Mouse (Mus musculus): ENCODE measurements around the gene Zbtb32. TPM values are rescaled to one million over a fixed set of nuclear protein-coding genes. Genes with fewer than 3 reads are reported as not detected.
A peak's percentile ranks its signal among the peaks of the same experiment; 100 is the strongest.

Gene Zbtb32
- polyA plus RNA-seq, 1 experiment = not detected

DNA sequence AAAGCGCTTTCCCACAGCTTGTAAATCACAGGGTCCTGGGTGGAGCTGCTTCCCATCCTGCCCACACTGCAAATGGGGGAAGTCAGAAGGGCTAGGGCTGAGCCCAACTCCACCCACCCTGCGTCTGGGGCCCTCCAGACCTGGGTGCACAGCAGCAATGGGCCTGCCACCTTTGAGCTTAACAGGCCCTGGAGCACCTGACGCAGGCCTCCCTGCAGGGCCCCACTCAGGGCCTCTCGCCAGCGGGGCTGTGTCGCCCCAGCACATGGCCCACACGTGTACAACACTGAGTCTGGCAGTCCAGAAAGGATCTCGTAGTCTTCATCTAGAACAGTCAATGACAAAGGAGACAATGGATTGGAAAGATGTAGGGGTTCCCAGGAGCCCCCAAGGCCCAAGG lies 18.8 kb downstream of the Zbtb32 start:
- DNase-seq (ENCODE audit: extremely low spot score in 1 of 2, low spot score in 1 of 2) = no peak

DNA sequence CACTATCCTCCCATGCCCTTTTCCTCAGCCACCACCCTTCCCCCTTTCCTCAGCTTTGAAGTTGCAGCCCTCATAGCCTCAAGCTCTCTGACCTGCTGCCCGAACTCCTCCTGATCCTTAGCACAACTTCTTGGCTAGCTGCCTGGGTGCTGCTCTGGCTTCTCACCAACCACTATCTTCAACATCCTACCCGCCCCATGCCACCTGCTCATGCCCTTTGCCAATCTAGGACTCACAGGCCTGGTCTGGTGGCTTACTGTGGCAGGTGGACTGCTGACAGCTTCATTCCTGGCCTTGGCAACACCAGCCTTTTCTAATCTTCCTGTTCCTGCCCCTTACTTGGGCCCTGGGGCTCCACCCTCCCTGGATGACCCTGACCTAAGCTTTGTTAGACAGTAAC lies 25.7 kb downstream of the Zbtb32 start:
- no peak for DNase-seq (ENCODE audit: extremely low spot score in 1 of 2, low spot score in 1 of 2)

DNA sequence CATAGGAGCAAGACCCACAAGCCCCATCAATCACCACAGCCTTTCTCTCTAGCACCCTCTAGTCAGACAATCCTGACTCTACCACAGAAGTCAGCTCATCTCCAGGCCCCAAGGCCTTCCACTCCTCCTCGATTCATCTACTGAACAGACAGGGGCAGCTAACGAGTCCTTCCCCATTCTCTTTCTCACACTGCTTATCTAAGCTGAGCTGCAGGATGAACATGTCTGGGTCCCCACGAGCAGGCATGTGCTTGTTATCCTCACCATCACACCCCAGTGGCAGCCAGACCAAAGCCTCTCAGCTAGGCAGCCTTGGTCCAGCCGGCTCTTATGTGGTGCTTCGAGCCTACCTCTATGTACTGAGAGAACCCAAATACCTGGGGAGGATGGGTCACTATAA lies 26.3 kb downstream of the Zbtb32 start:
- no peak for DNase-seq (ENCODE audit: extremely low spot score in 1 of 2, low spot score in 1 of 2)

DNA sequence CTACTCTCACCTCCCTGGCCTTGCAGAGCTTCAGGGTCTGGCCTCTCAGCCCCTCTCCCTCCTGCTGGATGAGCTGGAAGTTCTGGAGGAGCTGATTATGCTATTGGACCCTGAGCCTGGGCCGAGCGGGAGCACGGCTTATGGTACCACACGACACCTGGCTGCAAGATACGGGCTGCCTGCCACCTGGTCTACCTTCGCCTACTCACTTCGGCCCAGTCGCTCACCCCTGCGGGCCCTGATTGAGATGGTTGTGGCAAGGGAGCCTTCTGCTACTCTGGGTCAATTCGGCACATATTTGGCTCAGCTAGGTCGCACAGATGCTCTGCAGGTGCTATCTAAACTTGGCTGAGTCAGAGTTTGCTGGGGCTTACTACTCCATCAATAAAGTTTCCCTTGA lies 31.2 kb downstream of the Zbtb32 start:
- no peak for DNase-seq (ENCODE audit: extremely low spot score in 1 of 2, low spot score in 1 of 2)

DNA sequence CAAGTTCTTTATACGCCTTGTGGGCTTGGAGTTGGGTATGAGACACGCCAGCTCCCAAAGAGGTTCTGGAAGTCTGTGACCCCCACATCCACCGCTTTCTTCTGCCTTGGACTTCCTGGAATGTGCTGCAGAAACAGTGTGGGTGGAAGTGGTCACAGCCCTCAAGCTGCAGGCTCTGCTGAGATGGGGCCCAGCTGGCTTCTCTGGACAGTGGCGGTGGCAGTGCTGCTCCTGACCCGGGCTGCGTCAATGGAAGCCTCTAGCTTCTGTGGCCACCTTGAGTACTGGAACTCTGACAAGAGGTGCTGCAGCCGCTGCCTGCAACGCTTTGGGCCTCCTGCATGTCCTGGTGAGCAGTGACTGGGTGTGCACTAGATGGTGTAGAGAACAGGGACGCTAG lies 32.7 kb downstream of the Zbtb32 start:
- DNase-seq (ENCODE audit: extremely low spot score in 1 of 2, low spot score in 1 of 2) = no peak

DNA sequence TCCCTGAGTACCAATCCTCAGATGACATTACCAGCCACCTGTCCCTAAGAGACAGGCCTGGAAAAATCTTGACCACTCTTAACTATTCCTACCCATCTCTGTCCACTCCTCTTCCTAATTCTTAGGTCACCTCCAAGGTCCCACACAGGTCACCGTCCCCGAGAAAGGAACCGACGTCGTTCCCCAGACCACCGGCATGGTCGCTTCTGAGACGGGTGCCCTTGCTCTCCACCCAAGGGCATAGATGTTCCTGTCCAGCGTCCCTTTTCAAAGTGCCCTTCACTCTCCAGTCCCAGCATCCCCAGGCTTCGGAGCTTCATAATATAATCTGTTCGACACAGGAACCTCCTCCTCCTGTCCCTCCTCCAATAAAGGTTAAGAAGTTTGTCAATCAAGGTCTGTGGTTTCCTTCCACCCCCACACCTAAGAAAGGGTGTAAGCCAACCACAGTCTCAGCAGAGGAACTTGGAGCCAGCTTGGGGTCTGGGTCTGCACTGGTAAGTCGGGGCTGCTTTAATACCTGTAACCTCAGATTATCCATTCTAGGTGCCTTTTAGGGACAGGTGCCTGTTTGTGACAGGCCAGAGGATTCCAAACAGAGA lies 33.6 kb downstream of the Zbtb32 start, which contains the start of gene Igflr1:
Gene Igflr1 (plus strand): TSS at position 458 of the 602 bp plus-strand sequence.
- DNase-seq (ENCODE audit: extremely low spot score in 1 of 2, low spot score in 1 of 2) = no peak

DNA sequence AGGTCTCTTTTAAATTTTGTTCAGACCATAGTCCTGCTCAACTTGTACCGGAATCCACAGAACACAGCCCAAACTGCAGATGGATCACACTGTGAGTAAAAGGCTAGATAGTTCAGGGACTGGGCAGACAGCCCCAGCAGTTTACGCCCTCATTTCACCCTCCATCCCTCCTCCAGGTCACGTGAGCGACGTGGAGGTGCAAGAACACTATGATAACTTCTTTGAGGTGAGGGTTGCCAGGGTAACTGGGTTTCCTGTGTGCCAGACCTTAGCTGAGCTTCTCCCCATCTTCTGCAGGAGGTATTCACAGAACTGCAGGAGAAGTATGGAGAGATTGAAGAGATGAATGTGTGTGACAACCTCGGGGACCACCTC lies 34.8 kb downstream of the Zbtb32 start:
- DNase-seq (ENCODE audit: extremely low spot score in 1 of 2, low spot score in 1 of 2) = no peak

DNA sequence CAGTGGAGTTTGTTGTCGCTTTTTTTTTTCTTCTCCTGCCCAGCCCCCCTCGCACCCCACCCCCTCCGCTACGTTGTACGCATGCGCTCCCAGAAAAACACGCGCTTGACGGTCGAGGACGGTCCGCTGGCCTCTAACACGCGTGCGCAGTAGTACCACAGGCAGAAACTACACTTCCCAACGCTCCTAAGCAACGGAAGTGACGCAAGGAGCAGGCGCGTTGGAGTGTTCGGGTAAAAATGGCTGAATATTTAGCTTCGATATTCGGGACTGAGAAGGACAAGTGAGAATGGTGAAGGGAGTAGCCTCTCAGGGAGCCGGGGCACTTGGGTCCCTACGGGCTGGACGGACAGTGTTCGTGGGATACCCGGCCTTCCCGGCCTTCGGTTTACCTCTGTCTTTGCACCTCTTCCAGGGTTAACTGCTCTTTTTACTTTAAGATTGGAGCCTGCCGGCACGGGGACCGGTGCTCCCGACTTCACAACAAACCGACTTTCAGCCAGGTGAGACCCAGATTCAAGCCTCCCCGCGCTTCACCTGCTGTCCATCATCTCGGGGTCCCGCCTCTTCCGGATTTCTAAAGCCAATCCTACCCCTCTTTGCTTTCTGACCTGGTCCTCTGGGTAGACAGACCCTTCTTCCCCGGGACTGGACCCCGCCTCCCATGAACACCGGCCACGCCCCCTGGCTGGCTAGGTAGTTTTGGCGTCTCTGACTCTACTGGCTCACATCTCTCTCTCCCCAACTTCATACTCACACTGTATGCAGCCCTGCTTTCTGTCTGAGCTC lies 35.4 kb downstream of the Zbtb32 start, which contains the start of the genes U2af1l4, Gm49396 and Psenen:
Gene U2af1l4 (plus strand): TSS at position 185 of the 789 bp plus-strand sequence.
Gene Gm49396 (plus strand): TSS at position 228 of the 789 bp plus-strand sequence.
Gene Psenen (minus strand): TSS at position 511 of the 789 bp plus-strand sequence.
- DNase-seq (ENCODE audit: extremely low spot score in 1 of 2, low spot score in 1 of 2) = peak; percentile 95 to 97

DNA sequence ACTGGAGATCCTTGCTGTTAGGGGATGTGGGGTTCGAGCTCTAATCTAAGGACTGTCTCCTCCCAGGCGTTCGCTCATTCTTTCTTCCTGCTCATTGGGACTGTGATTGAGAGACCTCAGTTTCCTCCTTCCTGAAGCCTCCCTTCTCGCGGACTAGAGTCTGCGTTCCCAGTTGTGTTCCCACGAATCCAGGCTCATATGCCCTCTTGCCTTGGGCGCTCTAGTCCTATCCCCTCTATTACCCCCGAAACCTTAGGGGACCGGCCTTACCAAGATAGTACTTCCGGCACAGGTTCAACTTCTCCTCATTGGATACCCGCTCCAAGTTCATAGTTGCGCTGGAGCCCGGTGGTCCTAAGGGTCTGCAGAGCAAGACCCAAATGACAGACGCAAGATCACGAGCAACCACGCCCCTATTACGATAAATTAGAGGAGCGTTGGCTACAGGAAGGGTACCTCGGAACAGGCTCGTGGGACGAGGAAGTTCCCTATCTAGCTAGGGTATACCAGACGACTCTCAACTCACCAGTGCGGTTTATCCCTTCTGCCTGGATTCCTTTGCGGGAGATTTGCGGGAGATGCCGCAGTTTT lies 36.1 kb downstream of the Zbtb32 start:
- peak in 1 of 2 experiments; percentile 41 for DNase-seq (ENCODE audit: extremely low spot score in 1 of 2, low spot score in 1 of 2)

DNA sequence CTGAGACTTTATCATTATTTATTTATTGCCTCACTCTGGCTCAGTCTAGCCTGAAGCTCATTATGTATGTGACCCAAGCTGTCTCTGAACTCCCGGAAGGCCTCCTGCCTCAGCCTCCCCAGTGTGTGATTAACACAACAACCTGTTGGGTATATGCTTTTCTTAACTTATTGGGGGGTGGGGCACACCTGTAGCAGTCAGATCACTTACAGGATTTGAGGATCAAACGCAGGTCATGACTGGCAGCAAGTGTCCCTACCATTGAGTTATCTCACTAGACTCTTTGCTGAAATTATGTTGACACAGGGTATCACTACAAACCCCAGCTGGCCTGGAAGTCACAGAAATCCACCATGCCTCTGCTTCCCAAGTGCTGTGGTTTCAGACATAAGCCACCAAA lies 38.4 kb downstream of the Zbtb32 start:
- no peak for DNase-seq (ENCODE audit: extremely low spot score in 1 of 2, low spot score in 1 of 2)

DNA sequence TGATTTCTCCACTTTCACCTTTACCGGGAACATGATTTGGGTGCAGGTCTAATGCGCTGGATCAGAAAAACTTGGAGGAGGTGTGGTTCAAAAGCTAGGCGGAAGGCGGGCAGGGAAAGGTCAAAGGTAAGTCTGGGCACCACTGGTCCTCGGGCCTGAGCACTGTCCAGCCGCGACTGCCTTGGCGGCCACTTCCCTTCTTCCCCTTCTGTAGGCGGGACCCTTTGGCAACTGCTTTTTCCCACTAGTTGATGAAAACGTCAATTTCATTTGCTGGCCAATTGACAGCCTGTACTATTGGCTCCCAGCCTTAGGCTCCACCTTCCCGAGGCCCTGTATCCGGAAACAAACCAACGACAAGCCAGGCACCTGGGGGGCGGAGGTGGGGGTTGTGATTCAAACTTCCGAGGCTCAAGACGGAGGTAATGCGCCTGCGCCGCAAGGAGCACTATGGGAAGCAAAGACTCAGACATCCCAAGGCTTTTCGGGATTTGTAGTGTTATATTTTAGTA lies 39.2 kb downstream of the Zbtb32 start, which contains the start of gene Lin37:
Gene Lin37 (minus strand): TSS at position 396 of the 512 bp plus-strand sequence.
- peak; percentile 99 for DNase-seq (ENCODE audit: extremely low spot score in 1 of 2, low spot score in 1 of 2)

DNA sequence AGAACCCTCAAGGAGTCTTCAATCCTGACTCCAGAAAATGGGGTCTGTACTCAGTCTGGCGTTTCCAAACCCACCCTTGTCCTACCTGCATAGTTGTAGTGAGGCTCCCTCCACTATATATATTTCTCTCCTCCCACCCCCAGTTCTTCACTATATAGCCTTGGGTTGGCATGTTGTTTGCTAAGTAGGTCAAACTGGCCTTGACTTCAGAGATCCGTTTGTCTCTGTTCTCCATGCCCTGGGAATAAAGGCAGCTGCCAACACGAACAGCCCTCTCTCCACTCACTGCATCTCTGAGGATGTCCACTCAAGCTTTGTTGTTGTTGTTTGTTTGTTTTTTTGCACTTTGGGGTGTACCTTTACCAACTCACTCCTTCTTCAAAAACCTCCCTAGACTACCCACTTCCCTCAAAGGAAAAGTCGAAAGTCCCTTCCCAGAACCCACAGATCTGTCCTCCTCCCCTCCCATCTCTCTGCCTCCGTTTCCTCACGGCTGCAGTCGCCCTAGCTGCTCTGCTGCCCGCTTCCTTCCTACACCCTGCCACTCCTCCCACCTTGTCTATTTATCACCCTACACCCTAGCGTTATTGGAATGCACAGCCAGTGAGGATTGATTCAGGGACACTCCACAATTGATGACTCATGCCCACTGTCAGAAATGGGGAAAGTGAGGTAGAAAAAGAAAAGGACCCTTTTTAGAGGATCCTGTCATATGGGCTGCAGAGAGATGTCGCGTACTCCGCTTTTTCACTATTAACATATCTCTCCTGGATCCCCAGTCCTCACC lies 39.9 kb downstream of the Zbtb32 start:
- DNase-seq (ENCODE audit: extremely low spot score in 1 of 2, low spot score in 1 of 2) = peak in 1 of 2 experiments; percentile 39

DNA sequence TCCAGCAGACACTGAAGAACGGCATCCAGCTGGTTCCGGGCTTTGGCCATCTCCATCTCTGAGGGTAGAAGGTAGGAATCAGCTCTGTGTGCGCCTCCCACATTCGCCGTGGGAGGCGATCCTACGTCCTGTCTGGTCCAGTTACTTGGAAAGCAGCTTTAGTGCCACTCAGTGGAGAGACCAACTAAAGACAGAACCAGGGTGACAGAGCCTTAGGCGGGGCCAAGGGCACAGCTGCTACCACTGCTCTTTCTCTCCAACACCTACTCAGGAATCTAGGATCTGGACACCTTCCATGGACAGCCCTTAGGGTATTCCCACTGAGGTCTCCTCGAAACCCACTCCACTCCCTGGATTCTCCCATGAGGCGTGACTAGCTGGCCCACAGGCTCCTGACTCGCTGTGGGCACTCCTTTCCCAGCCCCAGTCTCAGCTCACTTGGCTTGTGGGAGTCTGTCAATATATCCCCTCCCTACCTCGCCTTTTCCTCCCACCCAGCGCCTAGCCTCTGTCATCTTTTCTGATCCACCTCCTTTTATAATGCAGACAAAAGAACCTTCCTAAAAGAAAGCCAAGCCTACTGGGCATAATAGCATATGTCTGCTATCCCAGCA lies 40.7 kb downstream of the Zbtb32 start:
- peak in 1 of 2 experiments; percentile 47 for DNase-seq (ENCODE audit: extremely low spot score in 1 of 2, low spot score in 1 of 2)

DNA sequence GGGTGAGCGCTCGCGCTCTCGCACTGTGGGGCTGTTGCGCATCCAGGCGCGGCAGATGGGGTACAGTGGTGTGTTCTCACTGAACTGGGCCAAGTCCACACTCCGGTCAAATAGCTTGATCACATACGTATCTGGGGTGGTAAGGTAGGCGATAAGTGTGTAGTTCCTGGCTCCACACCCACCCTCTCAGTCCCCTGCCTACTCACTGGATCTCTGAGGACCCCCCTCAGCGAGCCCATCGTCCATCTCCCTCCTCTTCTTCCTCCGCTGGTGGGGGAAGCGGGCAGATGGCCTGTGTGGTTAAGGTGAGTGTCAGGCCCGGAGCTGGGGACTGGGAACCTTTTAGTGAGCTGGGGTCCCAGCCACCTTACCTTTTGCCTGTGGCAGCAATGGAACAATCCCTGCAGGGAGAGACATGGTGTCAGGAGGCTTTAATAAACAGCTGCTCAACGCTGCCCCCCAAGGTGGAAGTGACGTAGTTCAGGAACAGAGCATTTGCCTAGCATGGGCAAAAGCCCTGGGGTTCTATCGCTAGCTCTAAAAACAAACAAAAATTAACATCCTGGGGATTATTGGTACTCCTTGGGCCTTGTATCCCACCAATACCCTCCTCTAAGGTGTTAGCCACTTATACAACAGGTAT lies 41.7 kb downstream of the Zbtb32 start:
- no peak for DNase-seq (ENCODE audit: extremely low spot score in 1 of 2, low spot score in 1 of 2)

DNA sequence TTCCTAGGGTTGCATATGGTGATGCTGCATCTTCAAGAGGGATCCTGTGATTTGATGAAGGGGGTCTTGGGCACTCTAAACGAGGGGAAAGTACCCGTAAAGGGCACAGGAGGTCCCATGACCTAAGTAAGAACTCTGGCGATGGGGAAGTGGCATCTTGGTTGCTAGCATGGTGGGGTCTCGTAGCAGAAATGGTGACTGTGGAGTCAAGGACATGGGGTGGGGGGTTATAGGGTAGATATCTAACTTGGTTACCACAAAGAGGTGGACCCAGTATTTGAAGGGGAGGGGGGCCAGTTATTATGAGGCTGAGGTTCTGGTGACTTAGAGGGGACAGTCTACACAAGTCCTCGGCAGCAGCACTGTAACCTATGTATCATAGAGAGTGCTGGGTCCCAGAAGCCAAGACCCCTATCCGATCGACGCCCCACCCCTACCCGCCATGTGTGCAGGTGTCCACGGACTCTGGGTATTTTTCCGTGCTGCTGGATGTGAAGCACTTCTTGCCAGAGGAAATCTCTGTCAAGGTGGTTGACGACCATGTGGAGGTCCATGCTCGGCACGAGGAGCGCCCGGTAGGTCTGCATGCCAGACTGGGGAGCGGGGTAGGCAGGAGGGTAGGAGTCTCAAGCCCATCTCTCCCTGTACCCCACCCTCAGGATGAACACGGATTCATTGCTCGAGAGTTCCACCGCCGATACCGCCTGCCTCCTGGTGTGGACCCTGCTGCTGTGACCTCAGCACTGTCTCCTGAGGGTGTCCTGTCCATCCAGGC lies 44.7 kb downstream of the Zbtb32 start:
- no peak for DNase-seq (ENCODE audit: extremely low spot score in 1 of 2, low spot score in 1 of 2)

DNA sequence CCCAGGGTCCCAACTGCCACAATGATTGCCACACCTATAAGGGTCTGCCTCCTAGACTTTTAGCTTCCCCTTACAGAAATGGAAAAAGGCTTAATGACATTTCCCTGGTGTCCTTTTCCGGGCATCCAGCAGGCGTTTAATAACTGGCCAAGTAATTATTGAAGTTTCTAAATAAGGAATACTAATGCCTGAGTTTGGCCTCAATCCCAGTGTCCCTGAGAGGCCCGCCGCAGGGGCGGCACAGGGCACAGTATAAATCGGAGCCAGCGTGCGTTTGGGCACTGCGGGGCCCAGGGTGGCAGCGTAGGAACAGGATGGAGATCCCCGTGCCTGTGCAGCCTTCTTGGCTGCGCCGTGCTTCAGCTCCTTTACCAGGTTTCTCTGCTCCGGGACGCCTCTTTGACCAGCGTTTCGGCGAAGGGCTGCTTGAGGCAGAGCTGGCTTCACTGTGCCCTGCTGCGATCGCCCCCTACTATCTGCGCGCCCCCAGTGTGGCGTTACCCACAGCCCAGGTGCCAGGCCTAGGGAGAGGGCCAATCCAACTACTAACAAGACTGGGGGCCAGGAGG lies 45.6 kb downstream of the Zbtb32 start:
- peak in 1 of 2 experiments; percentile 44 for DNase-seq (ENCODE audit: extremely low spot score in 1 of 2, low spot score in 1 of 2)

DNA sequence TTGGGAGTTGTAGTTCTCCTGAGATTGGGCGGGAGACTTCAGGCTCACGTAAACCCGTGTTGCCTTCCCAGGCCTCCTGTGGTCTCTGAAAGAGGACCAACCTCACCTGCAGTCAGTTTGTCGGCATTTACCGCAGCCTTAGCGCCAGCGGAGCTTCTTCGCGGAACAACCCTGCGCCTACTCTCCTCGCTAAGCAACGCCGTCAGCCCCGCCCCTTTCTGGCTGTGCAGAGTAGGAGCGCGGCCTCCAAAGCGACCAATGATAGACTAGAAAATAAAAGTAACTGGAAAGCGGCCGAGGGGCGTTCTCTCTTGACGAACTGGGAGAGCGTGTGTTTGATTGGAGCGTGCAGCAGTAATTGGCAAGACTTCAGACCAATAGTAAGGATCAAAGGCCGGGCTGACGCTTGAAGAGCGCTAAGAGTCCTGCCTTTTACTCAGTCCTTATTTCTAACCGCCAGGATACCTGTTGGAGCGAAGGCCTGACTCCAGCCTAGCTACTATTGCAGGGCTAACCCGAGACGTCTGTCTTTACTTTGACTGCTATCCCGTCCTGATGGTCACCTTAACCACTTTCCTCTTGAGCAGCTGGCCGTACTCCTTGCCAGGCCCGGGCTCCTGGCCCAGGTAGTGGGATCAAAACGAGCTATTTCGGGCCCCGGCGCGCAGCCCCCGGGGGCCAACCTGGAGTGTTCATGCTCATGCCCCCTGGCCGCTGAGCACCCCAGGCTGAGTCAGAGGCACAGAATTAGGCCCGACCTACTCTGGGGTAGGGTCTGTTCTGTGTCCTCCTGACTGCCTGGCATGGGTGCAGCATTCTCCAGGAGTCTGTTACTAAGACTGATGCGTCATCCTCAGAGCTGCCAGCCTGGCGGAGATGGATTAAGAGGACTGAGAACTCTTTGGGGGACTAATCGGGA lies 46.3 kb downstream of the Zbtb32 start, which contains the start of the genes Hspb6 and Proser3:
Gene Hspb6 (plus strand): TSS at position 77 of the 919 bp plus-strand sequence.
Gene Proser3 (minus strand): TSS at position 198 of the 919 bp plus-strand sequence.
- DNase-seq (ENCODE audit: extremely low spot score in 1 of 2, low spot score in 1 of 2) = peak; percentile 97 to 98
